Mouse (Mus musculus): ENCODE data around the gene Defa37.
"Not testable (repeated sequence)": the region's sequence is repeated elsewhere in the genome, so short reads cannot be mapped to it uniquely, and the experiment has no call there.

GRCm38 (mm10) chr8:21582706-21583105 lies 17.5 kb downstream of the Defa37 start, which contains the start of gene Defa28:
- not testable (repeated sequence) for TF ChIP-seq CTCF (IDR thresholded peaks at IDR 0.05; ENCODE audit: low read depth, low read length); POLR2A (IDR thresholded peaks at IDR 0.05; ENCODE audit: extremely low read depth, insufficient read depth, low read length)

Data from liver, adult 2 months (tissue).